Mouse (Mus musculus) neural tube, embryonic 14.5 days (tissue): Measurements from ENCODE around the gene Adamtsl1. TPM values are rescaled to one million over a fixed set of nuclear protein-coding genes. Genes with fewer than 3 reads are reported as not detected.
A peak's percentile ranks its signal among the peaks of the same experiment; 100 is the strongest.

Experiments
- ATAC-seq: fragments of 200-750 bp; cut with Nextera tagmentation; 2 replicates; pipeline ENCODE4 v1.8.0; 2017; ENCODE audit warnings: low read depth, mild to moderate bottlenecking, moderate TSS enrichment, moderate library complexity
- H3K27ac ChIP-seq: fragments of 300-500 bp; sonication (generic); 2 replicates; pipeline ENCODE4 v1.5.1; 2014; ENCODE audit warnings: low read depth, mild to moderate bottlenecking, control low read depth, low read length, moderate library complexity, mixed read lengths
- H3K27me3 ChIP-seq: fragments of 300-500 bp; sonication (generic); 2 replicates; pipeline ENCODE4 v1.6.1; 2014; ENCODE audit warnings: low read length; ENCODE audit not compliant: control insufficient read depth, insufficient read depth
- H3K36me3 ChIP-seq: fragments of 300-500 bp; sonication (generic); 2 replicates; pipeline ENCODE4 v1.6.1; 2014; ENCODE audit warnings: low read length, mixed read lengths; ENCODE audit not compliant: control insufficient read depth, insufficient read depth
- H3K4me1 ChIP-seq: fragments of 300-500 bp; sonication (generic); 2 replicates; pipeline ENCODE4 v1.6.1; 2014; ENCODE audit warnings: low read length; ENCODE audit not compliant: control insufficient read depth, insufficient read depth
- H3K4me2 ChIP-seq: fragments of 300-500 bp; sonication (generic); 2 replicates; pipeline ENCODE4 v1.6.1; 2014; ENCODE audit warnings: mild to moderate bottlenecking, low read depth, low read length, control low read depth
- H3K4me3 ChIP-seq: fragments of 300-500 bp; sonication (generic); 2 replicates; pipeline ENCODE4 v1.5.1; 2014; ENCODE audit warnings: low read depth, low read length, control low read depth, mixed read lengths
- H3K9ac ChIP-seq: fragments of 300-500 bp; sonication (generic); replicated peaks from 2 replicates; pipeline ENCODE4 v1.6.1; 2014; ENCODE audit warnings: low read depth, mild to moderate bottlenecking, control low read depth, low read length, mixed read lengths
- H3K9me3 ChIP-seq: fragments of 300-500 bp; sonication (generic); 2 replicates; pipeline ENCODE4 v1.6.1; 2016; ENCODE audit warnings: low read length; ENCODE audit not compliant: control insufficient read depth
- WGBS: fragments of 180-500 bp; shearing (Covaris S2); extraction: QIAGEN DNeasy Blood & Tissue Kit; methylation state at CpG from one replicate; pipeline ENCODE4 v1.1.7; 2014; 5-methylcytosine and 5-hydroxymethylcytosine counted together
- polyA plus RNA-seq: library from polyadenylated mRNA; unstranded; fragments of >200 nt; fragmentation: Nextera tagmentation; extraction: Ambion mirVana; gene quantifications from 2 replicates; pipeline ENCODE4 v1.2.1, GENCODE M21; 2014

The Adamtsl1 gene
- polyA plus RNA-seq, 1 experiment from 2014 or later: 17.6 TPM

- H3K4me3 ChIP-seq: no peak overlapping the region
- no peak overlapping the region for H3K4me2 ChIP-seq
- H3K9me3 ChIP-seq: no peaks in the 10 kb centered on the region
- H3K36me3 ChIP-seq: no peaks in the 10 kb centered on the region
- no peaks in the 10 kb centered on the region for H3K27me3 ChIP-seq
- H3K27ac ChIP-seq: no peak overlapping the region
- no peak for ATAC-seq
- WGBS: 92% methylated on average over 3 of the region's 3 CpGs
- no peak overlapping the region for H3K9ac ChIP-seq
- H3K4me1 ChIP-seq: no peaks in the 10 kb centered on the region
These were observed 897.0 kb downstream of the Adamtsl1 start for GRCm38 (mm10) chr4:86410946-86411345.

GRCm38 (mm10) chr4:86413388-86413787 lies 899.4 kb downstream of the Adamtsl1 start:
- Histone ChIP-seq H3K4me3 (no peak overlapping the region), H3K9ac (no peak overlapping the region), H3K27me3 (no peaks in the 10 kb centered on the region), H3K36me3 (no peaks in the 10 kb centered on the region), H3K27ac (no peak overlapping the region), H3K4me2 (no peak overlapping the region), H3K4me1 (0 out of 2 replicates have a peak, but pooled peaks cover 6% of the 10 kb centered on the region), H3K9me3 (no peaks in the 10 kb centered on the region)
- no peak for ATAC-seq
- 15% methylated on average over 3 of the region's 3 CpGs for WGBS

GRCm38 (mm10) chr4:86416401-86417025 lies 902.5 kb downstream of the Adamtsl1 start:
- no peaks in the 10 kb centered on the region for H3K9me3 ChIP-seq
- no peak overlapping the region for H3K27ac ChIP-seq
- 0 out of 2 replicates have a peak, but pooled peaks cover 6% of the 10 kb centered on the region for H3K4me1 ChIP-seq
- H3K27me3 ChIP-seq: no peaks in the 10 kb centered on the region
- no peak overlapping the region for H3K4me3 ChIP-seq
- WGBS: 53% methylated on average over 15 of the region's 15 CpGs
- no peak overlapping the region for H3K9ac ChIP-seq
- H3K4me2 ChIP-seq: no peak overlapping the region
- no peaks in the 10 kb centered on the region for H3K36me3 ChIP-seq
- ATAC-seq: peak; percentile 31; the same call in 1 of the 2 replicates

- 49% methylated on average over 6 of the region's 6 CpGs for WGBS
These were observed 908.6 kb downstream of the Adamtsl1 start for GRCm38 (mm10) chr4:86422586-86422985.

GRCm38 (mm10) chr4:86425581-86425980 lies 911.6 kb downstream of the Adamtsl1 start:
- Histone ChIP-seq H3K36me3 (no peaks in the 10 kb centered on the region), H3K9me3 (no peaks in the 10 kb centered on the region), H3K4me3 (no peak overlapping the region), H3K27ac (no peak overlapping the region), H3K9ac (no peak overlapping the region), H3K4me2 (no peak overlapping the region), H3K27me3 (no peaks in the 10 kb centered on the region), H3K4me1 (no peaks in the 10 kb centered on the region)
- ATAC-seq: no peak
- 76% methylated on average over 7 of the region's 7 CpGs for WGBS

More at GRCm38 (mm10) chr4:86422586-86422985, 908.6 kb downstream of the Adamtsl1 start:
- Histone ChIP-seq H3K27ac (no peak overlapping the region), H3K9ac (no peak overlapping the region), H3K27me3 (no peaks in the 10 kb centered on the region), H3K4me2 (no peak overlapping the region), H3K9me3 (no peaks in the 10 kb centered on the region), H3K4me1 (no peaks in the 10 kb centered on the region), H3K4me3 (no peak overlapping the region), H3K36me3 (no peaks in the 10 kb centered on the region)
- ATAC-seq: no peak

GRCm38 (mm10) chr4:86426549-86426948 lies 912.6 kb downstream of the Adamtsl1 start:
- Histone ChIP-seq H3K4me3 (no peak overlapping the region), H3K9me3 (no peaks in the 10 kb centered on the region), H3K27me3 (no peaks in the 10 kb centered on the region), H3K36me3 (no peaks in the 10 kb centered on the region), H3K4me1 (no peaks in the 10 kb centered on the region), H3K9ac (no peak overlapping the region), H3K4me2 (no peak overlapping the region), H3K27ac (no peak overlapping the region)
- no peak for ATAC-seq
- WGBS: 49% methylated on average over 11 of the region's 11 CpGs

GRCm38 (mm10) chr4:86427312-86427711 lies 913.3 kb downstream of the Adamtsl1 start:
- H3K27me3 ChIP-seq: no peaks in the 10 kb centered on the region
- no peaks in the 10 kb centered on the region for H3K4me1 ChIP-seq
- no peaks in the 10 kb centered on the region for H3K9me3 ChIP-seq
- no peaks in the 10 kb centered on the region for H3K36me3 ChIP-seq
- WGBS: 78% methylated on average over 5 of the region's 5 CpGs
- no peak overlapping the region for H3K4me2 ChIP-seq
- no peak overlapping the region for H3K27ac ChIP-seq
- H3K9ac ChIP-seq: no peak overlapping the region
- no peak for ATAC-seq
- H3K4me3 ChIP-seq: no peak overlapping the region

GRCm38 (mm10) chr4:86428091-86428745 lies 914.2 kb downstream of the Adamtsl1 start:
- Histone ChIP-seq H3K36me3 (no peaks in the 10 kb centered on the region), H3K4me2 (no peak overlapping the region), H3K9ac (no peak overlapping the region), H3K27ac (no peak overlapping the region), H3K4me3 (no peak overlapping the region), H3K27me3 (no peaks in the 10 kb centered on the region), H3K4me1 (no peaks in the 10 kb centered on the region), H3K9me3 (no peaks in the 10 kb centered on the region)
- 91% methylated on average over 6 of the region's 6 CpGs for WGBS
- ATAC-seq: no peak

GRCm38 (mm10) chr4:86435631-86436030 lies 921.7 kb downstream of the Adamtsl1 start:
- no peak overlapping the region for H3K4me2 ChIP-seq
- H3K27ac ChIP-seq: no peak overlapping the region
- ATAC-seq: no peak
- H3K27me3 ChIP-seq: no peaks in the 10 kb centered on the region
- H3K4me3 ChIP-seq: no peak overlapping the region
- H3K9ac ChIP-seq: no peak overlapping the region
- WGBS: 96% methylated on average over 3 of the region's 3 CpGs
- no peaks in the 10 kb centered on the region for H3K36me3 ChIP-seq
- no peaks in the 10 kb centered on the region for H3K9me3 ChIP-seq
- no peaks in the 10 kb centered on the region for H3K4me1 ChIP-seq
